Mouse (Mus musculus): Measurements from ENCODE around the gene Bricd5. TPM values are rescaled to one million over a fixed set of nuclear protein-coding genes. Genes with fewer than 3 reads are reported as not detected.

Bricd5 gene
- total and polyA plus RNA-seq, 3 experiments = 0.98 TPM; not detected in 2

DNA sequence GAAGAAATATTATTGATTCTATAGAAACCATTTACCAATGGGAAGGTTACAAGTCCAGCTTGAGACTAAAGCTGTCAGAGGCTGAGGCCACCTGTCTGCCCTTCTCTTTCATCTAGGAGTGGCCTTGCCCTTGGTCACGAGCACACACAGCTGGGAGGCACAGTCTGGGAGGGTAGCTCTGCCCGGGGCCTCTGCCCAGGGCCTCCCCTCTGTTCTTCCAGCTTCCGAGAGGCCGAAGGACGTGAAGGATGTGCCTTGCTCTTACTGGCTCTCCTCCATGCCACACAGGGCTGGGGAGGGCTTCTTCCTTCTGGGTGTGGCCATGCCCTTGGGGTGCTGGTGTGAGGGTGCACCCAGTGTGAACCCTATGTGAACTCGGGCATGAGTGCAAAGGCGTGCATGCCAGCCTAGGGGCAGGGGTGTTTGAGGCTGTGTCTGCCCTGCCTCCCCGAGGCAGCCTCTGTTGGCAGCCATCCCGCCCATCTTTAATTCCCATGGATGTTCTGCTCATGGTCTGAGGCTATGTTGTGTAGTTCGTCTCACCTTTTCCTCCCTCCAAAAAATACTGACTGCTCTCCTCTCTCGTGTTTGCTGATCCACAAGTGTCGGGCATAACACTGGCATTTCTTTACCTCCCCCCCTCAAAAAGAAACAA lies 34.2 kb downstream of the Bricd5 start:
- Histone ChIP-seq H3K9me3 (replicated peaks; ENCODE audit: low read length) (no peaks in the 10 kb centered on the region), H3K79me2 (replicated peaks; ENCODE audit: control insufficient read depth, extremely low read depth, insufficient read depth, poor library complexity, severe bottlenecking) (no peaks in the 10 kb centered on the region), H3K4me3 (replicated peaks in 1 of 3; ENCODE audit: low read depth in 2 of 3, low read length in 2 of 3, poor library complexity in 1 of 3) (no peak overlapping the region), H3K36me3 (replicated peaks in 1 of 2; ENCODE audit: control insufficient read depth in 1 of 2, insufficient read depth in 1 of 2, low read length in 1 of 2) (peaks cover 77 to 99% of the 10 kb centered on the region in 2 experiments), H3K27ac (ENCODE audit: insufficient read depth, low read depth) (no peak overlapping the region), H3K27me3 (replicated peaks) (no peaks in the 10 kb centered on the region), H3K9ac (ENCODE audit: insufficient read depth, low read depth) (no peak overlapping the region), H3K4me1 (ENCODE audit: control insufficient read depth in 1 of 2, insufficient read depth in 2 of 2) (no peaks in the 10 kb centered on the region), H3K4me2 (ENCODE audit: insufficient read depth, low read depth, poor library complexity, severe bottlenecking) (no peak overlapping the region)
- dilution Hi-C loops (cut with MboI; ENCODE audit: extremely low pct_ligation_motif_present, extremely low pct_unique_long_range_greater_than_20kb, low sequenced_read_pairs) (no loop called here), in situ Hi-C loops (cut with MboI; ENCODE audit: low pct_ligation_motif_present, low pct_unique_long_range_greater_than_20kb, low sequenced_read_pairs) (no loop called here)
- DNase-seq (ENCODE audit: extremely low read depth) = no peak
- TF ChIP-seq JUN (IDR thresholded peaks at IDR 0.05; ENCODE audit: insufficient read depth, low read depth, low read length) (no peak), CHD2 (IDR thresholded peaks at IDR 0.05; ENCODE audit: low read length) (no peak), E2F4 (IDR thresholded peaks at IDR 0.05; ENCODE audit: insufficient replicate concordance, low read depth, low read length) (no peak), RAD21 (IDR thresholded peaks at IDR 0.05; ENCODE audit: low read depth, low read length) (no peak), MEF2A (IDR thresholded peaks at IDR 0.05; ENCODE audit: borderline replicate concordance, low read depth, low read length) (no peak), ZC3H11A (IDR thresholded peaks at IDR 0.05; ENCODE audit: low read depth, low read length) (no peak), JUND (conservative IDR thresholded peaks at IDR 0.05; ENCODE audit: low read depth, low read length) (no peak), MAX (IDR thresholded peaks at IDR 0.05; ENCODE audit: low read length) (no peak), IRF4 (IDR thresholded peaks at IDR 0.05; ENCODE audit: low read depth, low read length) (no peak), ETS1 (conservative IDR thresholded peaks at IDR 0.05; ENCODE audit: low read depth, low read length) (no peak), USF2 (conservative IDR thresholded peaks at IDR 0.05; ENCODE audit: low read depth, low read length) (no peak), MAZ (IDR thresholded peaks at IDR 0.05; ENCODE audit: low read depth, low read length) (no peak), ZMIZ1 (IDR thresholded peaks at IDR 0.05; ENCODE audit: low read depth, low read length) (no peak), NELFE (IDR thresholded peaks at IDR 0.05; ENCODE audit: low read depth, low read length) (no peak), CTCF (conservative IDR thresholded peaks at IDR 0.05 in 1 of 2, IDR thresholded peaks at IDR 0.05 in 1 of 2; ENCODE audit: low read depth in 2 of 2, low read length in 2 of 2) (no peak), POLR2A (IDR thresholded peaks at IDR 0.05; ENCODE audit: low read depth, low read length) (no peak)

DNA sequence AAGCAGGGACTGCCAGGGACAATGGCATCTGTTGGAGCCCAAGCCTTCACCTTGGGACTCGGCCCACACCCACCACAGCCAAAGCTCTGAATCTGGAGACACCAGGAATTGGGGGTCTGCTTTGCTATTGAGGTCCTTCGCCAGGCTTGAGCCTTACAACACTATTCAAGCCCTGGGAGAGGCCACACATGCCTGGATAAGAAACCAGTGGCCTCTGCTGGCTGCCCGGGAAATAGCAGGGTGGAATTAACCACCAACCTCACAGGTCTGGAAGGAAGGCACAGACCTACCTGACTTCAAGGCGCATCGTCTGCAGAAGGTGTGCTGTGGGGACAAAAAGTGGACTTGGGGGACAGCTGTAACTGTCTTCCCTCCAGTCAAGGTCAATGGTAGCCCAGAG lies 39.9 kb downstream of the Bricd5 start:
- Histone ChIP-seq H3K9ac (ENCODE audit: insufficient read depth, low read depth) (no peak overlapping the region), H3K4me2 (ENCODE audit: insufficient read depth, low read depth, poor library complexity, severe bottlenecking) (no peak overlapping the region), H3K79me2 (replicated peaks; ENCODE audit: control insufficient read depth, extremely low read depth, insufficient read depth, poor library complexity, severe bottlenecking) (no peaks in the 10 kb centered on the region), H3K4me3 (replicated peaks in 1 of 3; ENCODE audit: low read depth in 2 of 3, low read length in 2 of 3, poor library complexity in 1 of 3) (no peak overlapping the region), H3K27ac (ENCODE audit: insufficient read depth, low read depth) (no peak overlapping the region), H3K27me3 (replicated peaks) (no peaks in the 10 kb centered on the region), H3K9me3 (replicated peaks; ENCODE audit: low read length) (no peaks in the 10 kb centered on the region), H3K36me3 (replicated peaks in 1 of 2; ENCODE audit: control insufficient read depth in 1 of 2, insufficient read depth in 1 of 2, low read length in 1 of 2) (peaks cover 90 to 98% of the 10 kb centered on the region in 2 experiments), H3K4me1 (ENCODE audit: control insufficient read depth in 1 of 2, insufficient read depth in 2 of 2) (no peaks in the 10 kb centered on the region)
- dilution Hi-C loops (cut with MboI; ENCODE audit: extremely low pct_ligation_motif_present, extremely low pct_unique_long_range_greater_than_20kb, low sequenced_read_pairs) (no loop called here), in situ Hi-C loops (cut with MboI; ENCODE audit: low pct_ligation_motif_present, low pct_unique_long_range_greater_than_20kb, low sequenced_read_pairs) (no loop called here)
- no peak for TF ChIP-seq E2F4 (IDR thresholded peaks at IDR 0.05; ENCODE audit: insufficient replicate concordance, low read depth, low read length)
- no peak for TF ChIP-seq ETS1 (conservative IDR thresholded peaks at IDR 0.05; ENCODE audit: low read depth, low read length)
- TF ChIP-seq TBP (conservative IDR thresholded peaks at IDR 0.05; ENCODE audit: low read depth, low read length) = no peak
- TF ChIP-seq PAX5 (IDR thresholded peaks at IDR 0.05; ENCODE audit: low read length) = no peak
- peak; percentile 36 for TF ChIP-seq SMC3 (IDR thresholded peaks at IDR 0.05; ENCODE audit: low read depth, low read length)
- no peak for TF ChIP-seq ZMIZ1 (IDR thresholded peaks at IDR 0.05; ENCODE audit: low read depth, low read length)
- TF ChIP-seq ZNF384 (IDR thresholded peaks at IDR 0.05; ENCODE audit: low read depth, low read length) = no peak
- no peak for TF ChIP-seq USF2 (conservative IDR thresholded peaks at IDR 0.05; ENCODE audit: low read depth, low read length)
- TF ChIP-seq HCFC1 (IDR thresholded peaks at IDR 0.05; ENCODE audit: low read depth, low read length) = no peak
- peak; percentile 43 for TF ChIP-seq RAD21 (IDR thresholded peaks at IDR 0.05; ENCODE audit: low read depth, low read length)
- no peak for TF ChIP-seq MXI1 (IDR thresholded peaks at IDR 0.05; ENCODE audit: low read depth, low read length)
- TF ChIP-seq POLR2AphosphoS2 (IDR thresholded peaks at IDR 0.05; ENCODE audit: low read depth, low read length) = no peak
- no peak for TF ChIP-seq UBTF (IDR thresholded peaks at IDR 0.05; ENCODE audit: low read depth, low read length)
- no peak for TF ChIP-seq NELFE (IDR thresholded peaks at IDR 0.05; ENCODE audit: low read depth, low read length)
- TF ChIP-seq IRF4 (IDR thresholded peaks at IDR 0.05; ENCODE audit: low read depth, low read length) = no peak
- no peak for TF ChIP-seq EP300 (IDR thresholded peaks at IDR 0.05; ENCODE audit: low read length)
- no peak for TF ChIP-seq USF1 (IDR thresholded peaks at IDR 0.05; ENCODE audit: low read depth, low read length)
- no peak for TF ChIP-seq KAT2A (IDR thresholded peaks at IDR 0.05; ENCODE audit: insufficient replicate concordance, low read length)
- TF ChIP-seq JUN (IDR thresholded peaks at IDR 0.05; ENCODE audit: insufficient read depth, low read depth, low read length) = no peak
- no peak for TF ChIP-seq NRF1 (IDR thresholded peaks at IDR 0.05; ENCODE audit: low read depth, low read length)
- no peak for TF ChIP-seq JUND (conservative IDR thresholded peaks at IDR 0.05; ENCODE audit: low read depth, low read length)
- no peak for TF ChIP-seq CHD2 (IDR thresholded peaks at IDR 0.05; ENCODE audit: low read length)
- peak; percentile 21 to 58; a peak in 2 of 4 replicates for TF ChIP-seq CTCF (conservative IDR thresholded peaks at IDR 0.05 in 1 of 2, IDR thresholded peaks at IDR 0.05 in 1 of 2; ENCODE audit: low read depth in 2 of 2, low read length in 2 of 2)
- no peak for TF ChIP-seq MAFK (IDR thresholded peaks at IDR 0.05; ENCODE audit: insufficient replicate concordance, low read length)
- peak; percentile 27 for DNase-seq (ENCODE audit: extremely low read depth)
